Mouse (Mus musculus): ENCODE results near the gene Gja5. TPM values are rescaled to one million over a fixed set of nuclear protein-coding genes. Genes with fewer than 3 reads are reported as not detected.

The Gja5 gene
- polyA plus RNA-seq, 1 experiment from 2014 or later, result 12.4 TPM

DNA sequence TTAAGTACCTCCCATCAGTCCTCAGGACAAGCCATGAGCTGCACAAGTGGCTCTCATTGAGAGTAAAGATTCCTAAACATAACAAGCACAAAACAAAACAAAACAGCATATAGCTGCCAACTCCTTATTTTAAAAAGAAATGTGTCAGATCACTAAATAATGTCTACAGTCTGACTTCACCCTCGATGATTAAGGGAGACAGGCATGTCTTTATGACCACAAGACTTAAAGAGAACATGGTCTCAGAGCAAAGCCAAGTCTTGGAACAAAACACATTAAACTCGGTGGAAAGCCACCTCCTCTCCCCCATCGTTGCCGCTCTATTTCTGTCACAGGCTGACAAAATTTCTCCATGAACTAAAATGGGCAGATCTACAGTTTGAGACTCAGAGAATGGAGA lies 20.1 kb downstream of the Gja5 start:
- no peak overlapping the region for H3K9ac ChIP-seq (ENCODE audit: low read depth, low read length)
- WGBS, result 64% methylated on average over 4 of the region's 4 CpGs
- ATAC-seq (replicated peaks; ENCODE audit: low FRiP score, low read depth) (no peak), DNase-seq (ENCODE audit: low spot score) (peak; percentile 15)
- no peaks in the 10 kb centered on the region for H3K27me3 ChIP-seq (ENCODE audit: insufficient read depth, low read length)
- no peak for TF ChIP-seq CTCF (IDR thresholded peaks at IDR 0.05; ENCODE audit: low read depth)
- no peaks in the 10 kb centered on the region for H3K9me3 ChIP-seq (replicated peaks; ENCODE audit: low read length)
- H3K36me3 ChIP-seq (ENCODE audit: insufficient read depth, low read length), result no peaks in the 10 kb centered on the region
- H3K4me2 ChIP-seq (ENCODE audit: low read length), result no peak overlapping the region
- H3K4me3 ChIP-seq (replicated peaks; ENCODE audit: low read depth, low read length), result no peak overlapping the region
- H3K27ac ChIP-seq, result no peak overlapping the region
- H3K4me1 ChIP-seq (replicated peaks; ENCODE audit: insufficient read depth, low read length), result no peaks in the 10 kb centered on the region

DNA sequence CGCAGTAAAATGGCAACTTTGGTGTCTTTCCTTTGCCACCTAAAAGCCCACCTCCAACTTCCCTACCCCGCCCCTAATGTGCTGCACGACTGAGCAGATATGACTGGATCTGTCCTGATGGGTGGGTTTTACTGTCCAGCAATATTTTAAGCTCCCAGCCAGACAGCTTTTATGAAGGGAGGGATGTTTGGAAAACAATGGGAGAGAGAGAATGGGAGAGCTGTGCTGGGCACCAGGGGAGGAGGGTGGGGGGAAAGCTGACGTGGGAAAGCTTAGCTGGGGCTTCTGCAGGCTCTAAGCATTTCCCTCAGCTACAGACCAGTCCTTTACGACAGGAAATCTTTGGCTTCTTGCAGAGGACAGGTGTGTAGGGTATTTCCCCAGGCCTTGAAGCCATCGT lies 21.4 kb downstream of the Gja5 start, which contains the start of gene Gja8:
Gene Gja8 (minus strand): TSS at position 101 of the 400 bp plus-strand sequence.
- no peak within 1 kb of the TSS for H3K27ac ChIP-seq
- no peak within 1 kb of the TSS for H3K9ac ChIP-seq (ENCODE audit: low read depth, low read length)
- no peaks in the 10 kb centered on the region for H3K9me3 ChIP-seq (replicated peaks; ENCODE audit: low read length)
- DNase-seq (ENCODE audit: low spot score) (no peak), ATAC-seq (replicated peaks; ENCODE audit: low FRiP score, low read depth) (no peak)
- TF ChIP-seq CTCF (IDR thresholded peaks at IDR 0.05; ENCODE audit: low read depth), result no peak
- H3K27me3 ChIP-seq (ENCODE audit: insufficient read depth, low read length), result no peaks in the 10 kb centered on the region
- H3K36me3 ChIP-seq (ENCODE audit: insufficient read depth, low read length), result no peaks in the 10 kb centered on the region
- H3K4me2 ChIP-seq (ENCODE audit: low read length), result no peak within 1 kb of the TSS
- H3K4me3 ChIP-seq (replicated peaks; ENCODE audit: low read depth, low read length), result no peak within 1 kb of the TSS
- H3K4me1 ChIP-seq (replicated peaks; ENCODE audit: insufficient read depth, low read length), result peaks cover 2% of the 10 kb centered on the region; the same call in 1 of the 2 replicates
- WGBS, result 46% methylated on average over 6 of the region's 6 CpGs

DNA sequence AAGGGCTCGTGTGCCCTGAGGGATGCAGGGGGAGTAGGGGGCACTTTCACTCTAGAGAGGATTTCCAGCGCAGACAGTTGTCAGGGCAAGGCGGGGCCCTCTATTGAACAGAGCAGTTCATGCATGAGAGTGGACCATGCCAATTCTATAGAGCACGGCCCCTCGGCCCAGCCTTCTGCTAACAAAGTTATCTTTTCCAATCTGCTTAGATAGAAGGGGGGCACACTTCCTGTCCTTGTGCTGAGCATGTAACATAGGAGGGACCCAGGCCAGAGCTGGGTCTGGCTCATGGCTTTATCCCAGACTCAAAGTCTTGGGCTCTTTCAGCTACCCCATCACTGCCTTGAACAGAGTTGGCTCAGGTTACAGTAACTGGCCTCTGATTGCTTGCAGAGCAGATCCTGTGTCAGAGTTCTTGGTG lies 26.8 kb downstream of the Gja5 start:
- H3K4me1 ChIP-seq (replicated peaks; ENCODE audit: insufficient read depth, low read length), result peaks cover 7% of the 10 kb centered on the region; the same call in 1 of the 2 replicates
- 25% methylated on average over 5 of the region's 5 CpGs for WGBS
- ATAC-seq (replicated peaks; ENCODE audit: low FRiP score, low read depth), result no peak
- H3K27ac ChIP-seq, result no peak overlapping the region
- no peak for TF ChIP-seq CTCF (IDR thresholded peaks at IDR 0.05; ENCODE audit: low read depth)
- H3K9me3 ChIP-seq (replicated peaks; ENCODE audit: low read length), result no peaks in the 10 kb centered on the region
- H3K27me3 ChIP-seq (ENCODE audit: insufficient read depth, low read length), result no peaks in the 10 kb centered on the region
- no peaks in the 10 kb centered on the region for H3K36me3 ChIP-seq (ENCODE audit: insufficient read depth, low read length)
- no peak overlapping the region for H3K4me3 ChIP-seq (replicated peaks; ENCODE audit: low read depth, low read length)
- peak; percentile 39 for DNase-seq (ENCODE audit: low spot score)
- H3K4me2 ChIP-seq (ENCODE audit: low read length), result no peak overlapping the region
- no peak overlapping the region for H3K9ac ChIP-seq (ENCODE audit: low read depth, low read length)

DNA sequence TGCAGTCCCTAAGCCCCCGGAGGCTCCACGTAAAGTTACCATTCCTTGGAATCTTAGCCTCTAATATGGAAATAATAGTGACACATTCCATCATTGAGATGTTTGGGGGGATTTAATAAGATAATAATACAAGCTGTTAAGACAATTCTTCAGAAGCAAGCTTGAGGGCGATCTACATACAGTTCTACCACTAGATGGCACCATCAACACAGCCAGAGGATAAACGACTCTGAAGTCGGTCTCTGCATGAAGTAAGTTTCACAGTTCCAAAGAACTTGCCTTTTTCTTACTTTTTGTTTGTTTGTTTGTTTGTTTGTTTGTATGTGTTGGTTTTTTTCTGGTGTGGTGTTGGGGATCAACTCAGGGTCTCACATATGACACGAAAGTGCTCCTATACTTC lies 31.7 kb downstream of the Gja5 start:
- WGBS, result 9% methylated on average over 6 of the region's 6 CpGs
- H3K4me1 ChIP-seq (replicated peaks; ENCODE audit: insufficient read depth, low read length), result peaks cover 1% of the 10 kb centered on the region; the same call in 1 of the 2 replicates
- H3K27ac ChIP-seq, result no peak overlapping the region
- H3K4me3 ChIP-seq (replicated peaks; ENCODE audit: low read depth, low read length), result no peak overlapping the region
- no peak overlapping the region for H3K9ac ChIP-seq (ENCODE audit: low read depth, low read length)
- H3K4me2 ChIP-seq (ENCODE audit: low read length), result no peak overlapping the region
- peak; percentile 94 for DNase-seq (ENCODE audit: low spot score)
- no peak for ATAC-seq (replicated peaks; ENCODE audit: low FRiP score, low read depth)
- no peaks in the 10 kb centered on the region for H3K36me3 ChIP-seq (ENCODE audit: insufficient read depth, low read length)
- peak; percentile 99 for TF ChIP-seq CTCF (IDR thresholded peaks at IDR 0.05; ENCODE audit: low read depth)
- H3K27me3 ChIP-seq (ENCODE audit: insufficient read depth, low read length), result no peaks in the 10 kb centered on the region
- H3K9me3 ChIP-seq (replicated peaks; ENCODE audit: low read length), result no peaks in the 10 kb centered on the region

DNA sequence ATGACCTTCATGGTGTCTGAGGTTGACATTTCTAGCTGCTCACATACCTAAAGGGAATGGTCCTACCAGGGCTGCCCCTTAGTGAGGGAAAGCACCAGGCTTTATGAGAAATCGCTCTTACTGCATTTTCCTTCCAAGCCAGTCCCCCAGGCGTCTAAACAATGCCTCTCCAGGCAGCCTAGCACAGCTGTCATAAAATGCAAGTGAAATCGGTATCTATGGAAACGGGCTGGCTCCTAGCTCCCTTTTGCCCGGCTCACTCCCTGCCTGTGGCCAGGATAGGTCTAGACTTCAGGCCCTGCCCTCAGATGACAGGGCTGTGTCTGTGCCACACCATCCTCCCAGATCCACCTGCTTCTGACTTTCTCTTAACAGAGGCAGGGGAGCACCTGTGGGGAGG lies 33.1 kb downstream of the Gja5 start:
- WGBS, result 14% methylated on average over 5 of the region's 5 CpGs
- H3K4me3 ChIP-seq (replicated peaks; ENCODE audit: low read depth, low read length), result no peak overlapping the region
- no peak for ATAC-seq (replicated peaks; ENCODE audit: low FRiP score, low read depth)
- H3K9ac ChIP-seq (ENCODE audit: low read depth, low read length), result no peak overlapping the region
- no peak for TF ChIP-seq CTCF (IDR thresholded peaks at IDR 0.05; ENCODE audit: low read depth)
- no peak for DNase-seq (ENCODE audit: low spot score)
- no peaks in the 10 kb centered on the region for H3K4me1 ChIP-seq (replicated peaks; ENCODE audit: insufficient read depth, low read length)
- no peaks in the 10 kb centered on the region for H3K9me3 ChIP-seq (replicated peaks; ENCODE audit: low read length)
- no peaks in the 10 kb centered on the region for H3K27me3 ChIP-seq (ENCODE audit: insufficient read depth, low read length)
- H3K4me2 ChIP-seq (ENCODE audit: low read length), result no peak overlapping the region
- H3K36me3 ChIP-seq (ENCODE audit: insufficient read depth, low read length), result no peaks in the 10 kb centered on the region
- H3K27ac ChIP-seq, result no peak overlapping the region

DNA sequence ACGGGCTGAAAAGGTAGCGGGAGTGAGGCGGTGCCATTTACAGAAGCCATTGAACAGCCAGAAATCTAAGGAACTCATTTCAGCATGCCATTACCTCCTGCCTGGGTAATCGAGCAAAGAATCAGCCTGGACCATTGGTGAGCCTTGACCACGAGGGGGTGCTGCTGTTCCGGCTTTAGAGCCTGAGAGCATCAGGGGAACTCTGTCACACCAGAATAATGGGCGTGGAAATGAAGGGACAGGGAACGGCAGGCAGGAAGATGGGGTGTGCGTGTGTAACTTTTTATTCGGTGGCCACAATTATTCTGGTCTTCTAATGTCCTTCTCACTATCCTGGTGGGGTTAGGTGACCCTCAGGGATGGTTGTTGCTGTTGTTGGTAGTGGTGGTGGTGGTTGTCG lies 34.2 kb downstream of the Gja5 start:
- ATAC-seq (replicated peaks; ENCODE audit: low FRiP score, low read depth), result peak; percentile 54
- TF ChIP-seq CTCF (IDR thresholded peaks at IDR 0.05; ENCODE audit: low read depth), result peak; percentile 99
- H3K4me1 ChIP-seq (replicated peaks; ENCODE audit: insufficient read depth, low read length), result no peaks in the 10 kb centered on the region
- H3K36me3 ChIP-seq (ENCODE audit: insufficient read depth, low read length), result no peaks in the 10 kb centered on the region
- no peak overlapping the region for H3K4me3 ChIP-seq (replicated peaks; ENCODE audit: low read depth, low read length)
- peak; percentile 94 for DNase-seq (ENCODE audit: low spot score)
- no peak overlapping the region for H3K4me2 ChIP-seq (ENCODE audit: low read length)
- no peak overlapping the region for H3K27ac ChIP-seq
- WGBS, result 10% methylated on average over 11 of the region's 11 CpGs
- no peak overlapping the region for H3K9ac ChIP-seq (ENCODE audit: low read depth, low read length)
- H3K27me3 ChIP-seq (ENCODE audit: insufficient read depth, low read length), result no peaks in the 10 kb centered on the region
- no peaks in the 10 kb centered on the region for H3K9me3 ChIP-seq (replicated peaks; ENCODE audit: low read length)

DNA sequence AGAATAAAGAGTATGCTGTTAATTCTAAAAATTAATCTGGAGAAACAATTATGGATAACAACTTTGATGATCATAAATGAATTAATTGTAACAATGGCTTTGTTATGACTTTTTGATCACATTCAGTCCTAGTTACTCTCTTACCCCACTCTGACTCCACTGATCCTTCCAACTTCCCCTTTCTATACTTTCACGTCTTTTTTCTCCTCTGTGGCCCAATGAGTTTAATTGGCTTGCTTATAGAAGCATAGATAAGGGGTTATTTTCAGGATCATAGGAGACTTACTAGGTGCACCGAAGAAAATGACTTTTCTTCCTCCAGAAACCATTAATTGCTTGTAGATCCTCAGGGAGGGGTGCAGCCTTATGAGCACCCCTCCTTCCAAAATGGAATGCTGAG lies 38.2 kb downstream of the Gja5 start:
- Histone ChIP-seq H3K4me1 (replicated peaks; ENCODE audit: insufficient read depth, low read length) (no peaks in the 10 kb centered on the region), H3K27me3 (ENCODE audit: insufficient read depth, low read length) (no peaks in the 10 kb centered on the region), H3K27ac (no peak overlapping the region), H3K4me2 (ENCODE audit: low read length) (no peak overlapping the region), H3K9ac (ENCODE audit: low read depth, low read length) (no peak overlapping the region), H3K4me3 (replicated peaks; ENCODE audit: low read depth, low read length) (no peak overlapping the region), H3K9me3 (replicated peaks; ENCODE audit: low read length) (no peaks in the 10 kb centered on the region), H3K36me3 (ENCODE audit: insufficient read depth, low read length) (no peaks in the 10 kb centered on the region)
- no peak for TF ChIP-seq CTCF (IDR thresholded peaks at IDR 0.05; ENCODE audit: low read depth)
- WGBS, result 74% methylated on average over 2 of the region's 2 CpGs
- DNase-seq (ENCODE audit: low spot score) (no peak), ATAC-seq (replicated peaks; ENCODE audit: low FRiP score, low read depth) (no peak)
